Mouse (Mus musculus) hindbrain, embryonic 14.5 days (tissue): Measurements from ENCODE around the gene Fam114a1. TPM values are rescaled to one million over a fixed set of nuclear protein-coding genes. Genes with fewer than 3 reads are reported as not detected.

Experiments
- ATAC-seq: fragments of 200-750 bp; cut with Nextera tagmentation; 2 replicates; pipeline ENCODE4 v1.8.0; 2017; ENCODE audit warnings: moderate number of reproducible peaks, mild to moderate bottlenecking, moderate TSS enrichment, moderate library complexity; ENCODE audit not compliant: low FRiP score
- DNase-seq: peaks from one replicate; pipeline ENCODE4 v3.0.0-alpha.2; 2015; ENCODE audit warnings: low spot score
- H3K27ac ChIP-seq: fragments of 300-500 bp; sonication (generic); 2 replicates; pipeline ENCODE4 v1.5.1; 2014; ENCODE audit warnings: mild to moderate bottlenecking, moderate library complexity
- H3K27me3 ChIP-seq: fragments of 300-500 bp; sonication (generic); 2 replicates; pipeline ENCODE4 v1.6.1; 2014; ENCODE audit warnings: mild to moderate bottlenecking, low read length, mixed read lengths; ENCODE audit not compliant: control insufficient read depth, insufficient read depth
- H3K36me3 ChIP-seq: fragments of 300-500 bp; sonication (generic); replicated peaks from 2 replicates; pipeline ENCODE4 v1.6.1; 2014; ENCODE audit not compliant: control insufficient read depth, insufficient read depth
- H3K4me1 ChIP-seq: fragments of 300-500 bp; sonication (generic); replicated peaks from 2 replicates; pipeline ENCODE4 v1.6.1; 2014; ENCODE audit warnings: antibody characterized with exemption, low read length, mixed read lengths; ENCODE audit not compliant: control insufficient read depth, insufficient read depth
- H3K4me2 ChIP-seq: fragments of 300-500 bp; sonication (generic); replicated peaks from 2 replicates; pipeline ENCODE4 v1.6.1; 2014; ENCODE audit warnings: mild to moderate bottlenecking, moderate library complexity
- H3K4me3 ChIP-seq: fragments of 300-500 bp; sonication (generic); replicated peaks from 2 replicates; pipeline ENCODE4 v1.5.1; 2014; ENCODE audit warnings: mild to moderate bottlenecking, low read length
- H3K9ac ChIP-seq: fragments of 300-500 bp; sonication (generic); 2 replicates; pipeline ENCODE4 v1.6.1; 2014
- H3K9me3 ChIP-seq: fragments of 300-500 bp; sonication (generic); 2 replicates; pipeline ENCODE4 v1.6.1; 2016; ENCODE audit warnings: low read length; ENCODE audit not compliant: control insufficient read depth
- WGBS: fragments of 180-500 bp; shearing (Covaris S2); extraction: QIAGEN DNeasy Blood & Tissue Kit; methylation state at CpG from one replicate; pipeline ENCODE4 v1.1.7; 2014; 5-methylcytosine and 5-hydroxymethylcytosine counted together
- polyA plus RNA-seq: library from polyadenylated mRNA; unstranded; fragments of >200 nt; fragmentation: Nextera tagmentation; extraction: Ambion mirVana; gene quantifications from 2 replicates; pipeline ENCODE4 v1.2.1, GENCODE M21; 2014

The Fam114a1 gene
- polyA plus RNA-seq, 1 experiment from 2014 or later: 10.3 TPM

DNA sequence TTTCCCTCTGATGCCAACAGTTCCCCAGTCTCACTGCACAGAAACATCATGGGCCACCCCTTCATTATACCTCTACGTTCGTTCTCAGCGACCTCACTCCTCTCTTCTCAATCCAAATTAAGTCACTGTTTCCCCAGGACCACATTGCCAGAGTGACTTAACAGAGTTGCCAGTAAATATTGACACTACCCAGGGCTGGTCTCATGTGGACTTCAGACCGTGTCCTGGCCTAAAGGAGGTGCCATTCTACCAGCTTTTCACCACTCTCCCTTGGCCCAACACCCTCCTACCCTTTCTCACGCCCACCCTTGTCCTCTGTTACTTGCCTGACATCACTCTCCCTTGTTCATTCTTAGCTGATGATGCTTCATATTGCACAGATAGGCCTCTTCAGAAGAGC, 6.6 kb upstream of the Fam114a1 start:
- ATAC-seq (no peak), DNase-seq (no peak)
- no peak overlapping the region for H3K9ac ChIP-seq
- H3K4me2 ChIP-seq: no peak overlapping the region
- no peaks in the 10 kb centered on the region for H3K4me1 ChIP-seq
- 87% methylated on average over 5 of the region's 5 CpGs for WGBS
- no peaks in the 10 kb centered on the region for H3K27me3 ChIP-seq
- H3K27ac ChIP-seq: no peak overlapping the region
- no peaks in the 10 kb centered on the region for H3K9me3 ChIP-seq
- H3K4me3 ChIP-seq: no peak overlapping the region
- H3K36me3 ChIP-seq: no peaks in the 10 kb centered on the region

DNA sequence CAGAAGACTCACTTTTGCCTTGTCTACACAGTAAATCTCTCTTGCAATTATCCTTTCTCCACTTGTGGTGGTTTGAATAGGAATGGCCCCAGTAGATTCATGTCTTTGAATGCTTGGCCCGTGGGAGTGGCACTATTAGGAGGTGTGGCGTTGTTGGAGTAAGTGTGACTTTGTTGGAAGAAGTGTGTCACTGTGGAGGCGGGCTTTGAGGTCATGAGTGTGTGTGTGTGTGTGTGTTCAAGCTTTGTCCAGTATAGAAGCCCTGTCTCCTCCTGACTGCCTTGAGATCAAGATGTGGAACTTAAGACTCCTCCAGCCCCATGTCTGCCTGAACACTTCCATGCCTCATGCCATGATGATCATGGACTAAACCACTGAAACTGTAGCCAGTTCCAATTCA, 6.1 kb upstream of the Fam114a1 start:
- Histone ChIP-seq H3K4me2 (no peak overlapping the region), H3K27ac (no peak overlapping the region), H3K27me3 (peaks cover 4% of the 10 kb centered on the region; the same call in 1 of the 2 replicates), H3K9me3 (no peaks in the 10 kb centered on the region), H3K36me3 (no peaks in the 10 kb centered on the region), H3K4me3 (no peak overlapping the region), H3K9ac (no peak overlapping the region), H3K4me1 (no peaks in the 10 kb centered on the region)
- WGBS: 91% methylated on average over 3 of the region's 3 CpGs
- DNase-seq: no peak
- no peak for ATAC-seq

DNA sequence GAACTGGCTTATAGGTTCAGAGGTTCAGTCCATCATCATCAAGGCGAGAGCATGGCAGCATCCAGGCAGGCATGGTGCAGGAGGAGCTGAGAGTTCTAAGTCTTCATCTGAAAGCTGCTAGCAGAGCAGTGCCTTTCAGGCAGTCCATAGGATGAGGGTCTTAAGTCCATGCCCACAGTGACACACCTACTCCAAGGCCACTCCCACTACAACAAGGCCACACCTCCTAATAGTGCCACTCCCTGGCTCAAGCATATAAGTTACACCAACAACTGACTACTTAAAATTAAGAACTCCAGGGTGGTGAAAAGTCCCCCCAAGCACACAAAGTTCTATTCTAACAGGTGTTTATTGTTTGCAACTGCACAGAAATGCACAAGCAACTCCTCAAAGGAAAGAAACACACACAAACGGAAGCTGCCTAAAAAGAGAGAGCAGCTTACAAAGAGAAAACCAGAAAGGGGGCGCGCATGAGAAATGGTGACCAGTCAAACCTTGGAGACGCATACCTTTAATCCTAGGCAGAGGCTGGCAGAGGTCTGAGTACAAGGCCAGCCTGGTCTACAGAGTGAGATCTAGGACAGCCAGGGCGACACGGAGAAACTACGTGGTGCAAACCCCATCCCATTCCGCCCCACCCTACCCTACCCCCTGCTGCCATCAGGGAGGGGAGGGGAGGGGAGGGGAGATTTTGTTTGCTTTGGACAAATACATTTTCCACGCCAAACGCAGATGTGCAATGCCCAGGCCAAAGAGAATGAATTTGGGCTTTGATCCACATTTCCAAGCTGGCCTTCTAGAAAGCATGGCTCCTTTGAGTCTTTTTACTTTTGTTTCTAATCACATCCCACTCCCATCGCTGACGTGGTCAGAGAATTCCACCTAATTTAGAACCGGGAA, 660 bp upstream of the Fam114a1 start:
- DNase-seq: no peak
- no peaks in the 10 kb centered on the region for H3K9me3 ChIP-seq
- peaks cover 4% of the 10 kb centered on the region; the same call in 1 of the 2 replicates for H3K4me1 ChIP-seq
- WGBS: 6% methylated on average over 14 of the region's 14 CpGs
- H3K4me2 ChIP-seq: peak overlapping the region; percentile 94
- no peaks in the 10 kb centered on the region for H3K36me3 ChIP-seq
- ATAC-seq: no peak
- H3K27me3 ChIP-seq: peaks cover 18% of the 10 kb centered on the region; the same call in 1 of the 2 replicates
- H3K27ac ChIP-seq: no peak overlapping the region
- peak overlapping the region; percentile 56 for H3K4me3 ChIP-seq
- H3K9ac ChIP-seq: peak overlapping the region; percentile 61

DNA sequence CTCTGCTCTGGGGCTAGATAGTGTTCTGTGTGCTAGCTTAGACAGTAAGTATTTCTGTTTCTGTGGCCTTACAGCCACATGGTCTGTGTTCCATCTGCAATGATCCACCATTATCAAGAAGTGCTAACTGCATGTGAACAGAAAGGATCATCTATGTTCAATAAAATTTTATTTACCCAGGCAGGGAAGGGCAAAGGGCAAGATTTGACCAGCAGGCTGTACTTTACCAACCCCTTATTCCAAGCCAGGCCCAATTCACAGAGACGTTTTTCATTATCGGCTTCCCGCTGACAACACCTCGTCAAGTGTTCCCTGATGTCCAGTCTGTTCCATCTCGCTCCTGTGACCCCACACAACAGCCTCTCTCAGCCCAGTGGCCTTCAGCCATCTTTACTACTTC, 5.2 kb downstream of the Fam114a1 start:
- DNase-seq (no peak), ATAC-seq (no peak)
- Histone ChIP-seq H3K4me3 (no peak overlapping the region), H3K27ac (no peak overlapping the region), H3K36me3 (no peaks in the 10 kb centered on the region), H3K9me3 (no peaks in the 10 kb centered on the region), H3K9ac (no peak overlapping the region), H3K27me3 (peaks cover 5% of the 10 kb centered on the region; the same call in 1 of the 2 replicates), H3K4me1 (no peaks in the 10 kb centered on the region), H3K4me2 (no peak overlapping the region)
- WGBS: 74% methylated on average over 5 of the region's 5 CpGs

DNA sequence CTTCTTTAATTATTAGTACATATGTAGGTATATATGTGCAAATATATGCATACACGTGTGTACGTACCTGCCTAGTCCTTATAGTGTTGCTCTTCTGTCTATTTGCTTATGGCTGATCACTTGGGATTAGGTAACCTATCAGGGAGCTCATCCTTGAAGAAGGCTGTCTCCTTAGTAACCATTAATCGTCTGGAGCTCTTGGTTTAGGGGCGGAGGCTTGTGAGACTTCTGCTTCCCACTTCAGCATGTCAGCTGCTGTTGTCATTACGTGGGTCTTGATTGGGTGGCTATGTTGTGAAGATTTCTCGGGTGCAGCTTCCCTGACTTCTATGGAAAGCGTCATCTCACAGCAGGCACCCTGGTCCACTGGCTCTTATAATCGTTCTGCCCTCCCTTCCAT, 7.3 kb downstream of the Fam114a1 start:
- WGBS: 69% methylated on average over 8 of the region's 8 CpGs
- no peak overlapping the region for H3K9ac ChIP-seq
- no peaks in the 10 kb centered on the region for H3K9me3 ChIP-seq
- DNase-seq (no peak), ATAC-seq (no peak)
- no peaks in the 10 kb centered on the region for H3K36me3 ChIP-seq
- H3K4me2 ChIP-seq: no peak overlapping the region
- no peaks in the 10 kb centered on the region for H3K4me1 ChIP-seq
- H3K4me3 ChIP-seq: no peak overlapping the region
- no peak overlapping the region for H3K27ac ChIP-seq
- no peaks in the 10 kb centered on the region for H3K27me3 ChIP-seq

DNA sequence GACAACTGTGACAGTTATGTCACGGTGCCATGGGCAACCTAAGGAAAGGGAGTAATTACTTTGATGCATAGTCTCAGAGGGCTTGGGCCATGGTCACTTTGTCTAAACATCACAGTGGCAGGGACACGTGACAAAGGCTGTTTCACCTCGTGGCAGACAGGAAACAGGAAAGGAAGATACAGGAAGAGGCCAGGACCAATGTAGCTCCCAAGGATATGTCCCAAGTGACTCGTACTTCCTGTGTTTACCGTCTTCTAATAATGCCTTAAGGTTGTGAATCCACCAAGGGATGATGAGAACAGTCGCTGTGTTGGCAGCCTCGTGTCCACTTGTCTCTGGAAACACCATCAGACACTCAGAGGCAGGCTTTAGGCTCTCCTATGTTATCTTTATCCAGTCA, 16.1 kb downstream of the Fam114a1 start:
- Histone ChIP-seq H3K27ac (no peak overlapping the region), H3K9ac (no peak overlapping the region), H3K36me3 (no peaks in the 10 kb centered on the region), H3K4me1 (no peaks in the 10 kb centered on the region), H3K27me3 (no peaks in the 10 kb centered on the region), H3K4me2 (no peak overlapping the region), H3K4me3 (no peak overlapping the region), H3K9me3 (no peaks in the 10 kb centered on the region)
- WGBS: 80% methylated on average over 7 of the region's 7 CpGs
- ATAC-seq (no peak), DNase-seq (no peak)

DNA sequence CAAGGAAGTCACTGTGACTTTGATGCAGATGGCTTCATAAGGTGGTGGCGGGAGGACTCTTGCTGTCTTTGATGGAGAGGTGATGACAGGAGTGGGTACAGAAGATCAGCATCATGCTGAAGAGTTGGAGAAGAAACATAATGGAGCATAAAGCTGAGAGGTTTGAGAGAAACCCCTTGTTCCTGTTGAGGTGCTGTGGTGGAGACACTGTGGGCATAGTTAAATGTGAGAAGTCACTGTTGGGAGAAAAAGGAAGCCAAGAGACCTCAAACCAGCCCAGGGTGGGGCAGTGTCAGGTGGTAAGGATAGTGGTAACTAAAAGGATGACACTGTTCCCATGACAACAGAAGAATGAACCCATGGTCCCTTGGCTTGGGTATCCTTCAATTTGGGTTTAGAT, 20.1 kb downstream of the Fam114a1 start:
- H3K27ac ChIP-seq: no peak overlapping the region
- 94% methylated on average over 1 of the region's 1 CpGs for WGBS
- H3K4me1 ChIP-seq: no peaks in the 10 kb centered on the region
- H3K4me3 ChIP-seq: no peak overlapping the region
- H3K4me2 ChIP-seq: no peak overlapping the region
- H3K27me3 ChIP-seq: no peaks in the 10 kb centered on the region
- no peaks in the 10 kb centered on the region for H3K36me3 ChIP-seq
- ATAC-seq (no peak), DNase-seq (no peak)
- no peak overlapping the region for H3K9ac ChIP-seq
- H3K9me3 ChIP-seq: no peaks in the 10 kb centered on the region

DNA sequence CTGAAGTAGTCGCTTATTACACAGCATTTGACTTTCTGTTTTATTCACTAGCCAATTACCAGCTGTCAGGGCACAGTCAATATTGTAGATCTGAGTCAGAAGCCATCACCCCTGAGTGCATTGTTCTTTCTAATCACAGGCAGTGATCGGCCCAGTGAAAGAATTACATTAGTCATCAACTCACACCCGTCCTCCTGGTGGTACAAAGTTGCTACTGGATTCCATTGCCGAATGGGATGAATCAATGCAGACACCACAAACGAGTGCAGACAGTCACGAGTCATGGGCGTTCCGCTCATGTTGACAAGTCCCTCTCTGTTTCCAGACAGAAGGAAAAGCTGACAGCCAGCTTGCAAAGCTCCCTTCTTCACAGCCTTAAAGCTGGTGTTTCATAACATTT, 22.7 kb downstream of the Fam114a1 start:
- ATAC-seq (no peak), DNase-seq (no peak)
- Histone ChIP-seq H3K27ac (no peak overlapping the region), H3K4me1 (no peaks in the 10 kb centered on the region), H3K4me2 (no peak overlapping the region), H3K36me3 (no peaks in the 10 kb centered on the region), H3K27me3 (no peaks in the 10 kb centered on the region), H3K4me3 (no peak overlapping the region), H3K9me3 (no peaks in the 10 kb centered on the region), H3K9ac (no peak overlapping the region)
- 58% methylated on average over 8 of the region's 8 CpGs for WGBS

DNA sequence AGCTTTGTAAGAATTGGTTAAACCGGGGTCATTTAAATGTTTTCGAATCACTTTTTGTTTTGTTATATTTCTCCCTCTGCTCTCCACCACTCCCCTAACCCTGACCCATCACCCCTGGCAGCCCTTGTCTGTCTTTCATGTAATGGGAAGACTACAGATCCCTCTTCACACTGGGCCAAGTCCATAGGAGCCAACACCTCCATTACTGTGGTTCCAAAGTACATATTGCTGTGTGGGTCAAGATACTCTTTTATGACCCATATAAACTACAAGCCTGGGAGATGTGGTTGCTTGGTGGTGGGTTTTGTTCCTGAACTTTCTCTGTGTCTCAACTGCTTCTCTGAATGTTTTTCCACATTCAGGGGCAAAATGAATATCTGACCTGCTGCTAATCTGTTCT, 25.5 kb downstream of the Fam114a1 start:
- H3K27ac ChIP-seq: no peak overlapping the region
- H3K9me3 ChIP-seq: no peaks in the 10 kb centered on the region
- H3K4me2 ChIP-seq: no peak overlapping the region
- no peak overlapping the region for H3K9ac ChIP-seq
- H3K36me3 ChIP-seq: no peaks in the 10 kb centered on the region
- ATAC-seq (no peak), DNase-seq (no peak)
- no peaks in the 10 kb centered on the region for H3K4me1 ChIP-seq
- 98% methylated on average over 2 of the region's 2 CpGs for WGBS
- H3K27me3 ChIP-seq: no peaks in the 10 kb centered on the region
- no peak overlapping the region for H3K4me3 ChIP-seq
